Mouse (Mus musculus) layer of hippocampus, adult 8-10 months (tissue): ENCODE data around the gene Tssc4. TPM values are rescaled to one million over a fixed set of nuclear protein-coding genes. Genes with fewer than 3 reads are reported as not detected.
A peak's percentile ranks its signal among the peaks of the same experiment; 100 is the strongest.

Experiments used
- DNase-seq, 2 experiments: peaks; one replicate each; pipeline ENCODE4 v3.0.0; 2022; ENCODE audit warnings: low spot score in 2 of 2
- total RNA-seq, 4 experiments: library from RNA; stranded (reverse); gene quantifications; 2 replicates each; pipeline ENCODE4 v1.2.4; 2022

Tssc4 gene
- total RNA-seq, 4 experiments from 2014 or later: 34.2 to 46.9 (median 38.5) TPM

GRCm38 (mm10) chr7:143044826-143045206, 24.2 kb upstream of the Tssc4 start:
- DNase-seq: no peak

GRCm38 (mm10) chr7:143046358-143046757, 22.7 kb upstream of the Tssc4 start:
- DNase-seq: no peak

GRCm38 (mm10) chr7:143049331-143049730, 19.7 kb upstream of the Tssc4 start:
- DNase-seq: no peak

GRCm38 (mm10) chr7:143049841-143050816, 18.9 kb upstream of the Tssc4 start:
- no peak for DNase-seq

- DNase-seq: no peak
Measured at GRCm38 (mm10) chr7:143051316-143051715, 17.7 kb upstream of the Tssc4 start.

- DNase-seq: peak; percentile 60 to 79
Measured at GRCm38 (mm10) chr7:143052626-143053007, 16.4 kb upstream of the Tssc4 start, which contains the start of gene Cd81. Gene Cd81 (plus strand): TSS chr7:143052739.

GRCm38 (mm10) chr7:143053008-143053899, 15.8 kb upstream of the Tssc4 start:
- DNase-seq: peak in 1 of 2 experiments; percentile 59

GRCm38 (mm10) chr7:143053961-143054611, 15.0 kb upstream of the Tssc4 start:
- DNase-seq: no peak

GRCm38 (mm10) chr7:143054612-143054965, 14.5 kb upstream of the Tssc4 start:
- DNase-seq: no peak

GRCm38 (mm10) chr7:143055001-143055400, 14.0 kb upstream of the Tssc4 start:
- no peak for DNase-seq

GRCm38 (mm10) chr7:143055499-143056186, 13.4 kb upstream of the Tssc4 start:
- no peak for DNase-seq

- no peak for DNase-seq
Measured at GRCm38 (mm10) chr7:143057023-143057422, 12.0 kb upstream of the Tssc4 start.

GRCm38 (mm10) chr7:143057667-143058220, 11.3 kb upstream of the Tssc4 start:
- no peak for DNase-seq

- no peak for DNase-seq
Measured at GRCm38 (mm10) chr7:143058221-143058697, 10.8 kb upstream of the Tssc4 start.

- peak in 1 of 2 experiments; percentile 57 for DNase-seq
Measured at GRCm38 (mm10) chr7:143059202-143059870, 9.7 kb upstream of the Tssc4 start.

- DNase-seq: no peak
Measured at GRCm38 (mm10) chr7:143062704-143063103, 6.3 kb upstream of the Tssc4 start.

GRCm38 (mm10) chr7:143064226-143064625, 4.8 kb upstream of the Tssc4 start:
- DNase-seq: peak; percentile 59 to 75

GRCm38 (mm10) chr7:143065692-143066091, 3.4 kb upstream of the Tssc4 start:
- DNase-seq: no peak

GRCm38 (mm10) chr7:143067469-143067868, 1.6 kb upstream of the Tssc4 start:
- DNase-seq: no peak

GRCm38 (mm10) chr7:143067897-143068296, 1.2 kb upstream of the Tssc4 start:
- no peak for DNase-seq
